Mouse (Mus musculus) neural tube, embryonic 14.5 days (tissue): ENCODE measurements at regions not wholly inside any gene's neighbourhood (a gene's known extent, or its start where the extent isn't known, plus 50 kb on each side); places are given as distances from the start of the nearest gene placed in this dataset.

Experiments
- ATAC-seq: fragments of 200-750 bp; cut with Nextera tagmentation; 2 replicates; pipeline ENCODE4 v1.8.0; 2017; ENCODE audit warnings: low read depth, mild to moderate bottlenecking, moderate TSS enrichment, moderate library complexity
- H3K27ac ChIP-seq: fragments of 300-500 bp; sonication (generic); 2 replicates; pipeline ENCODE4 v1.5.1; 2014; ENCODE audit warnings: low read depth, mild to moderate bottlenecking, control low read depth, low read length, moderate library complexity, mixed read lengths
- H3K27me3 ChIP-seq: fragments of 300-500 bp; sonication (generic); 2 replicates; pipeline ENCODE4 v1.6.1; 2014; ENCODE audit warnings: low read length; ENCODE audit not compliant: control insufficient read depth, insufficient read depth
- H3K36me3 ChIP-seq: fragments of 300-500 bp; sonication (generic); 2 replicates; pipeline ENCODE4 v1.6.1; 2014; ENCODE audit warnings: low read length, mixed read lengths; ENCODE audit not compliant: control insufficient read depth, insufficient read depth
- H3K4me1 ChIP-seq: fragments of 300-500 bp; sonication (generic); 2 replicates; pipeline ENCODE4 v1.6.1; 2014; ENCODE audit warnings: low read length; ENCODE audit not compliant: control insufficient read depth, insufficient read depth
- H3K4me2 ChIP-seq: fragments of 300-500 bp; sonication (generic); 2 replicates; pipeline ENCODE4 v1.6.1; 2014; ENCODE audit warnings: mild to moderate bottlenecking, low read depth, low read length, control low read depth
- H3K4me3 ChIP-seq: fragments of 300-500 bp; sonication (generic); 2 replicates; pipeline ENCODE4 v1.5.1; 2014; ENCODE audit warnings: low read depth, low read length, control low read depth, mixed read lengths
- H3K9ac ChIP-seq: fragments of 300-500 bp; sonication (generic); replicated peaks from 2 replicates; pipeline ENCODE4 v1.6.1; 2014; ENCODE audit warnings: low read depth, mild to moderate bottlenecking, control low read depth, low read length, mixed read lengths
- H3K9me3 ChIP-seq: fragments of 300-500 bp; sonication (generic); 2 replicates; pipeline ENCODE4 v1.6.1; 2016; ENCODE audit warnings: low read length; ENCODE audit not compliant: control insufficient read depth
- WGBS: fragments of 180-500 bp; shearing (Covaris S2); extraction: QIAGEN DNeasy Blood & Tissue Kit; methylation state at CpG from one replicate; pipeline ENCODE4 v1.1.7; 2014; 5-methylcytosine and 5-hydroxymethylcytosine counted together

DNA sequence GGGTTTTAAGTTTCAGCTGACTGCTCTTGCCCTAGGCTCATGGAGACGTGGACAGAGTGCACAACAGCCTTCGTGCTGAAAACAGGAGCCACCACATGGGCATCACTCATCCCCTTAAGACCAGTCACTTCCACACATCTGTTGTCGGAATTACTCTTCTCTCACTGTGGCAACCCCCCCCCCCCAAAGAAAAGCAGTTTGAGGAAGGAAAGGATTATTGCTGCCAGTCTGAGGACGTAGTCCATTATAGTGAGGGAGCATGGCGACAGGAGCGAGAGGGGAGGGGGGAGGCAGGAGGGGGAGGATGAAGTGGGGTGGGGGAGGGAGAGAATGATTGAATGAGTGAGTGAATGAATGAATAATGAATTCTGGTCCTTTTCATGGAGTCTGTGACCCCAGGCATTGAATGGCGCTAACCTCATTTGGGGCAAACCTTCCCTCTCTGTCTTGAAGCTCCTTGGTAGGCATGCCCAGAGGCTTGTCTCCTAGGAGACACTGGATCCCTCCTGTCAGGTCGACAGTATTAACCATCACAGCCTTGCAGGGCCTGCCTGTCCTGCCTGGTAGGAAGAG is 262.0 kb downstream of the Gadd45g start:
- ATAC-seq: peak; percentile 49; the same call in 1 of the 2 replicates
- no peaks in the 10 kb centered on the region for H3K9me3 ChIP-seq
- WGBS: 9% methylated on average over 8 of the region's 8 CpGs
- no peaks in the 10 kb centered on the region for H3K27me3 ChIP-seq
- no peak overlapping the region for H3K4me3 ChIP-seq
- no peak overlapping the region for H3K4me2 ChIP-seq
- peaks cover 3% of the 10 kb centered on the region; the same call in 1 of the 2 replicates for H3K4me1 ChIP-seq
- H3K36me3 ChIP-seq: no peaks in the 10 kb centered on the region
- H3K9ac ChIP-seq: no peak overlapping the region
- H3K27ac ChIP-seq: no peak overlapping the region

DNA sequence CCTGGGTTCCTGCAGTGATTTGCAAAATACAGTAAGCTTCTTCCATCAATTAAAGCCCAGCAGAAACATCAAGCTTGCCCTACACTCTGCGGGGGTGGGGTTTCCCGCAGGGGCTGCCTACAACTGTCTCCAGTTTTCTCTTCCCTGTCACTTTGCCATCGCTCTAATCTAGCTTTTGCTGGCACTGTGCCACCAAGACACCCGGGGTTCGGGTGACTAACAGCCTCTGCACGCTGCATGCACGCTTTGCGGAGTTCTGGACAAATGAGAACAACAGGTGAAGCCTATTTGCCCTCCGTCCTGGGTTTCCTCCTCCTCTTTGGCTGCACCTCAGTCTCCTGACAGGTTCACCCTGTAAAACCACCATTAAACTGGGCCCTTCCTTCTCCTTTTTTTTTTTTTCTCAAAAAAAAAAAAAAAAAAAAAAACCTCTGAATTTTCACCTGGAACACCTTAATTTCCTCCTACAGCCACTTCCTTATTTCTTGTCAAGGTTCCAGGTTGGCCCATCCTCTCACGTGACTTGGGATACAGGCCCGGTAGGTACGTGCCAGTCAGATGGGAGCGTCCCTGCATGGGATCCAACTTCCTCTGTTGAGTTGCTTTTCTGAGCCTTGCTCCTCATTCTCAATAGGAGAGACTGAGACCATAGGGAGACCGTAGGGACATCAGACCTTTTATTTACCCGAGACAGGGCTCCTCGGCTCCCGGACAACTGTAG is 262.7 kb downstream of the Gadd45g start:
- Histone ChIP-seq H3K4me2 (no peak overlapping the region), H3K36me3 (no peaks in the 10 kb centered on the region), H3K4me1 (peaks cover 3% of the 10 kb centered on the region; the same call in 1 of the 2 replicates), H3K4me3 (no peak overlapping the region), H3K27me3 (no peaks in the 10 kb centered on the region), H3K9me3 (no peaks in the 10 kb centered on the region), H3K9ac (no peak overlapping the region), H3K27ac (no peak overlapping the region)
- WGBS: 56% methylated on average over 17 of the region's 17 CpGs
- ATAC-seq: no peak; the same call in 1 of the 2 replicates

DNA sequence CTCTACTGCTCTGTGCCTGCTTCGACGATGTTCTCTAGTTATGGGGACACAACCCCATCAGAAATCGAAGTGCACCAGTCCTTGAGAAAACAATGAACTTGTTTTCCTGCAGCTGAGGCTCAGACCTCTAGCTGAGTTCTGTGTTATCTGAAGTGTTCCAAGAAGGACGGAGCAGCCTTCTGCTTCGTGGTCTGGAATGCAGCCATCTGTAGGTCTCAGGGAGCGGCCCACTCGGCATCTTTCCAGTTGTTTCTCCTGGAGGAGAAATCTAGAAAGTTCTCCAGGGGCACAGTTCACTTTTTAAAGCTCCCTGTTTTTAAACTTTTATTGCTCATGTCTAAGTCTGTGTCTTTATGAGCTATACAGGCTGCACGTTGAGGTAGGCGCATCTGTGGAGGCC is 264.3 kb downstream of the Gadd45g start:
- H3K9me3 ChIP-seq: no peaks in the 10 kb centered on the region
- H3K27ac ChIP-seq: no peak overlapping the region
- peaks cover 3% of the 10 kb centered on the region; the same call in 1 of the 2 replicates for H3K4me1 ChIP-seq
- no peaks in the 10 kb centered on the region for H3K36me3 ChIP-seq
- no peak for ATAC-seq
- no peak overlapping the region for H3K4me3 ChIP-seq
- no peak overlapping the region for H3K9ac ChIP-seq
- no peaks in the 10 kb centered on the region for H3K27me3 ChIP-seq
- H3K4me2 ChIP-seq: no peak overlapping the region
- 72% methylated on average over 9 of the region's 9 CpGs for WGBS

DNA sequence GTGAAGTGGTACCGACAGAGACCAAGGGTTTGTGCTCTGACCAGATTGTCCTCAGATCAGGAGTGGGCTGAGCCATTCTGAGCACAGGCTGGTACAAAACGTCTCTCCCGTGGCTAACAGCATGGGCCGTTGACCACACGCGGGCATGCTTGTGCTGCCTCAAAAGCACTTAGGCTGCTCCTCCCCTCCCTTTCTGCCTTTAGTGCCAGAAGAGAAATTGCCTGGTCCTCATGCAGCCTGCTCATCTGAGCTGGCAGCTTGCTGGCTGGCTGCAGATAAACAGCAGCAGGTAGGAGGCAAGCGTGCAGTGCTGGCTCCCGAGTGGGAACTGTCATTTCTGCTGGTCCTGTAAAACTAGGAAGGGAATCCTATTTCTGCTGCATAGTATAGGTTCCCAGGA is 267.1 kb downstream of the Gadd45g start:
- WGBS: 32% methylated on average over 8 of the region's 8 CpGs
- Histone ChIP-seq H3K4me2 (no peak overlapping the region), H3K4me1 (peaks cover 4% of the 10 kb centered on the region; the same call in 1 of the 2 replicates), H3K27ac (no peak overlapping the region), H3K36me3 (no peaks in the 10 kb centered on the region), H3K27me3 (no peaks in the 10 kb centered on the region), H3K9me3 (no peaks in the 10 kb centered on the region), H3K4me3 (no peak overlapping the region), H3K9ac (peak overlapping the region; percentile 34; the same call in 1 of the 2 replicates)
- ATAC-seq: peak; percentile 50; the same call in 1 of the 2 replicates

DNA sequence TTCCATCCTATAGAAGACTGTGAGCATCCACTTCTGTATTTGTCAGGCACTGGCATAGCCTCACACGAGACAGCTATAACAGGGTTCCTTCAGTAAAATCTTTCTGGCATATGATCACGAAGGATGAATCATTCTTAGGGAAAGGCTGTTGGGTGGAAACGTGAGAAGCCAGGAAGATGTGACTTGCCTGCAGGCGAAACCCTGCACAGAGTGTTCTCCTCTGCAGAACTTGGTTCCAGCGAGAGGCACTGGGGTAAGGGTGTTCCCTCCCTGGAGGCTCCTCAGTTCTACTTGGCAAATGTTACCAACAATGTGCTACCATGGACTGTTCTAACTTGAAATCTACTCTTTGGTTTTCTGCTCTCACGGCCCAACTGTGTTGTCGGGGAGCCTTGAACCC is 268.0 kb downstream of the Gadd45g start:
- H3K4me2 ChIP-seq: no peak overlapping the region
- WGBS: 88% methylated on average over 7 of the region's 7 CpGs
- peaks cover 4% of the 10 kb centered on the region; the same call in 1 of the 2 replicates for H3K4me1 ChIP-seq
- no peaks in the 10 kb centered on the region for H3K9me3 ChIP-seq
- H3K4me3 ChIP-seq: no peak overlapping the region
- H3K27ac ChIP-seq: no peak overlapping the region
- H3K36me3 ChIP-seq: no peaks in the 10 kb centered on the region
- ATAC-seq: no peak
- no peak overlapping the region for H3K9ac ChIP-seq
- no peaks in the 10 kb centered on the region for H3K27me3 ChIP-seq

DNA sequence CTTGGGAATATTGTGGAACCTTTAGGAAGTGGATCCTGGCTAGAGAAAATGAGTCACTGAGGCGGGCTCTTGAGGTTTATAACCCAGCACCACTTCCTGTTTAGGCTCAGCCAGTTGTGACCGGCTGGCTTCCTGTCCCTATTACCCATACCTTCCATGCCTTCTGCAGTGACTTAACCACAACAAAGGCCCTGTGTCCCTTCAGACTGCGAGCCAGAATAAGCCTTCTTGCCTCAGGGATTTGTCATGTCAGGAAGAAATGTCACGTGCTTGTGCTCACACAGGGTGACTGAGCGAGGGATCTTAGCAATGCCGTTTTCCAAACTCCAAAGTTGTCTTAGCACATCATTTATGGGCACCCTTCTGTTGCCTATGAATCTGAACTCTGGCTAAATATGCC is 268.5 kb downstream of the Gadd45g start:
- H3K9ac ChIP-seq: no peak overlapping the region
- no peaks in the 10 kb centered on the region for H3K27me3 ChIP-seq
- H3K36me3 ChIP-seq: no peaks in the 10 kb centered on the region
- WGBS: 85% methylated on average over 6 of the region's 6 CpGs
- no peaks in the 10 kb centered on the region for H3K9me3 ChIP-seq
- no peak for ATAC-seq
- no peak overlapping the region for H3K27ac ChIP-seq
- peaks cover 4% of the 10 kb centered on the region; the same call in 1 of the 2 replicates for H3K4me1 ChIP-seq
- no peak overlapping the region for H3K4me3 ChIP-seq
- H3K4me2 ChIP-seq: no peak overlapping the region

DNA sequence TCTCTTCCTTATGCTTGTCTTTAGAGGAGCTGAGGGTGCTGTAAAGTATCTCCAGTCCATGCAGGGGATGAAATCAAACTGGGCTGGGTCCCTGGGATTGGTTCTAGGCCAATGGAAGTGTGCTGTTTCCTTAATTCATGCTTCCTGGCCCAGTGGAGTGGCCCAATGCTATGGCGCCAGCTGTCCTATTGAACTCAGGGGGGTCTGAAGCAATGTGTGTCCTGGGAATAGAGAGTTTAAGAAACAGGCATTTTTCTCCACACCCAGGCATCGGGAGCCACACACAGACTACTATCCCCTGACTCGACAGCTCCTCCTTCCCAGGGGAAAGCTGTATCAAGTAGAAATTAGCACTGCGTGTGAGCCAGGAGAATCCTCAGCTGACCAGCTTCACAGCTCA is 269.8 kb downstream of the Gadd45g start:
- no peaks in the 10 kb centered on the region for H3K27me3 ChIP-seq
- 47% methylated on average over 4 of the region's 4 CpGs for WGBS
- ATAC-seq: no peak
- no peak overlapping the region for H3K4me2 ChIP-seq
- no peak overlapping the region for H3K9ac ChIP-seq
- H3K4me1 ChIP-seq: peaks cover 4% of the 10 kb centered on the region; the same call in 1 of the 2 replicates
- H3K27ac ChIP-seq: no peak overlapping the region
- no peaks in the 10 kb centered on the region for H3K9me3 ChIP-seq
- no peaks in the 10 kb centered on the region for H3K36me3 ChIP-seq
- H3K4me3 ChIP-seq: no peak overlapping the region

DNA sequence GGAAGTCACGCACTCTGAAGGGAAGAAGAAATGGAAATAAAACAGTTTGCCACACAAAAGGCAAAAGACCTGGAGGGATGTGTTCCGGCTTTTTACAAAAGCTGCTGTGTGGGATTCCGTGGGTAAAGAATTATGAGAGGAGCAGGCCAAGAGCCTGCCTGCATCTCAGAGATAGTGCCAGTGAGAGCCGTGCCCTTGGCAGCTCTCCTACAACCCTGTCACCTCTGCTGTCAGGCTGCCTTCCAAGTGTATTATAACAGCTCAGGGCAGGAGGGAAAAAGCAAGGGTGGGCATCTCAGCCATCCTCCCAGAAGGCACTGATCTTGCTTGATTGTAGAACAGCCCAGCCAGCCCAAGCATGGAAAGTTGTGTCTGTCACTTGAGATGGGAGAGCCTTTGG is 270.3 kb downstream of the Gadd45g start:
- Histone ChIP-seq H3K4me3 (no peak overlapping the region), H3K9me3 (no peaks in the 10 kb centered on the region), H3K36me3 (no peaks in the 10 kb centered on the region), H3K9ac (no peak overlapping the region), H3K4me1 (peaks cover 4% of the 10 kb centered on the region; the same call in 1 of the 2 replicates), H3K27me3 (no peaks in the 10 kb centered on the region), H3K4me2 (no peak overlapping the region), H3K27ac (no peak overlapping the region)
- WGBS: 57% methylated on average over 4 of the region's 4 CpGs
- no peak for ATAC-seq

DNA sequence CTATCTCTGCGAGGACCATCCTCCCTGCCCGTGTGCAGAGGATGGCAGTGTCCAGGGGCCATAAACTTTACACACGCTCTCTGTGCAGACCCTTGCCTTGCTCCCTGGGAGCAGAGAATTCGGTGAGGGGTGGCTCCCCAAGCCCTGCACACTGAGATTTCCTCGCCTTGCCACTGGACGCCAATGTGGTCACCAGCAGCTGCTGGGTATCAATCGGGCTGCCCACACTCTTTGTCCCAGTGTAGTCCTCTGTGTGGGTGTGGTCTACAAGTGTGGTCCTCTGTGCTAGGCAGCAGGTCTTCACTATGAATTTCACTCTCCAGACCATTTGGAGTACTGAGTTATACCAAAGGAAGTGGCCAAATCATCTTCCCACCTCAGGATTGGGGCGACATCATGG is 274.3 kb downstream of the Gadd45g start:
- Histone ChIP-seq H3K4me3 (no peak overlapping the region), H3K9ac (no peak overlapping the region), H3K4me1 (peaks cover 4% of the 10 kb centered on the region; the same call in 1 of the 2 replicates), H3K27ac (no peak overlapping the region), H3K36me3 (no peaks in the 10 kb centered on the region), H3K9me3 (no peaks in the 10 kb centered on the region), H3K27me3 (no peaks in the 10 kb centered on the region), H3K4me2 (no peak overlapping the region)
- no peak for ATAC-seq
- WGBS: 76% methylated on average over 8 of the region's 8 CpGs
